Mouse (Mus musculus) lung, postnatal 10 days (tissue): ENCODE data around the gene Capns1.
"Not testable (repeated sequence)": the region's sequence is repeated elsewhere in the genome, so short reads cannot be mapped to it uniquely, and the experiment has no call there.

ENCODE experiments used
- DNase-seq: peaks from one replicate; pipeline ENCODE4 v3.0.0; 2021

Capns1 gene

GRCm38 (mm10) chr7:30202895-30203690 is 4.5 kb upstream of the Capns1 start:
- DNase-seq, result peak; percentile 58

GRCm38 (mm10) chr7:30200661-30201060 is 2.0 kb upstream of the Capns1 start:
- not testable (repeated sequence) for DNase-seq

GRCm38 (mm10) chr7:30200200-30200599 is 1.6 kb upstream of the Capns1 start:
- DNase-seq, result no peak

- DNase-seq, result no peak
Measured at GRCm38 (mm10) chr7:30199498-30200139, 1.0 kb upstream of the Capns1 start.

- DNase-seq, result no peak
Measured at GRCm38 (mm10) chr7:30197592-30198129, 950 bp downstream of the Capns1 start.

GRCm38 (mm10) chr7:30196171-30196570 is 2.4 kb downstream of the Capns1 start:
- no peak for DNase-seq

- DNase-seq, result no peak
Measured at GRCm38 (mm10) chr7:30195461-30195860, 3.1 kb downstream of the Capns1 start.

- DNase-seq, result peak; percentile 98
Measured at GRCm38 (mm10) chr7:30194884-30195283, 3.7 kb downstream of the Capns1 start.

- peak; percentile 62 for DNase-seq
Measured at GRCm38 (mm10) chr7:30194101-30194831, 4.3 kb downstream of the Capns1 start.

GRCm38 (mm10) chr7:30193581-30194100 is 5.0 kb downstream of the Capns1 start:
- DNase-seq, result peak; percentile 87

GRCm38 (mm10) chr7:30193013-30193412 is 5.6 kb downstream of the Capns1 start:
- DNase-seq, result no peak

- no peak for DNase-seq
Measured at GRCm38 (mm10) chr7:30192088-30192487, 6.5 kb downstream of the Capns1 start.

- no peak for DNase-seq
Measured at GRCm38 (mm10) chr7:30189116-30189491, 9.5 kb downstream of the Capns1 start.

- DNase-seq, result no peak
Measured at GRCm38 (mm10) chr7:30188344-30189115, 10.1 kb downstream of the Capns1 start.

- DNase-seq, result no peak
Measured at GRCm38 (mm10) chr7:30184641-30185348, 13.8 kb downstream of the Capns1 start.

- peak; percentile 96 for DNase-seq
Measured at GRCm38 (mm10) chr7:30183879-30184289, 14.7 kb downstream of the Capns1 start, which contains the start of gene Cox7a1. Gene Cox7a1 (plus strand): TSS chr7:30184144.

GRCm38 (mm10) chr7:30183189-30183588 is 15.4 kb downstream of the Capns1 start:
- DNase-seq, result not testable (repeated sequence)

GRCm38 (mm10) chr7:30181929-30182328 is 16.7 kb downstream of the Capns1 start:
- DNase-seq, result not testable (repeated sequence)

- DNase-seq, result peak; percentile 85
Measured at GRCm38 (mm10) chr7:30181308-30181707, 17.3 kb downstream of the Capns1 start.

- no peak for DNase-seq
Measured at GRCm38 (mm10) chr7:30178256-30178655, 20.4 kb downstream of the Capns1 start.

GRCm38 (mm10) chr7:30176474-30176873 is 22.1 kb downstream of the Capns1 start:
- DNase-seq, result no peak
